Mouse (Mus musculus): ENCODE measurements at regions not wholly inside any gene's neighbourhood (a gene's known extent, or its start where the extent isn't known, plus 50 kb on each side); places are given as distances from the start of the nearest gene placed in this dataset.
A peak's percentile ranks its signal among the peaks of the same experiment; 100 is the strongest.
"Not testable (repeated sequence)": the region's sequence is repeated elsewhere in the genome, so short reads cannot be mapped to it uniquely, and the experiment has no call there.

- DNase-seq: no peak
These were observed 296.0 kb upstream of the Cdh4 start for GRCm38 (mm10) chr2:179146274-179146673.

GRCm38 (mm10) chr2:179148194-179148593 lies 294.0 kb upstream of the Cdh4 start:
- DNase-seq: no peak

GRCm38 (mm10) chr2:179148667-179149066 lies 293.6 kb upstream of the Cdh4 start:
- DNase-seq: no peak

- DNase-seq: no peak
These were observed 283.4 kb upstream of the Cdh4 start for GRCm38 (mm10) chr2:179158881-179159280.

- no peak for DNase-seq
These were observed 279.1 kb upstream of the Cdh4 start for GRCm38 (mm10) chr2:179163116-179163515.

- DNase-seq: no peak
These were observed 272.1 kb upstream of the Cdh4 start for GRCm38 (mm10) chr2:179170157-179170556.

GRCm38 (mm10) chr2:179170608-179171007 lies 271.6 kb upstream of the Cdh4 start:
- DNase-seq: no peak

GRCm38 (mm10) chr2:179176835-179177530 lies 265.2 kb upstream of the Cdh4 start:
- not testable (repeated sequence) for DNase-seq

GRCm38 (mm10) chr2:179181366-179181765 lies 260.9 kb upstream of the Cdh4 start:
- DNase-seq: no peak

GRCm38 (mm10) chr2:179182123-179182522 lies 260.1 kb upstream of the Cdh4 start:
- DNase-seq: no peak

GRCm38 (mm10) chr2:179192906-179193496 lies 249.2 kb upstream of the Cdh4 start:
- no peak for DNase-seq

- DNase-seq: peak; percentile 63 to 65
These were observed 248.6 kb upstream of the Cdh4 start for GRCm38 (mm10) chr2:179193507-179194160.

GRCm38 (mm10) chr2:179197471-179197870 lies 244.8 kb upstream of the Cdh4 start:
- DNase-seq: no peak

GRCm38 (mm10) chr2:179200495-179200894 lies 241.7 kb upstream of the Cdh4 start:
- DNase-seq: no peak

GRCm38 (mm10) chr2:179210164-179210805 lies 231.9 kb upstream of the Cdh4 start:
- DNase-seq: no peak

GRCm38 (mm10) chr2:179216773-179217172 lies 225.5 kb upstream of the Cdh4 start:
- DNase-seq: no peak

- no peak for DNase-seq
These were observed 214.1 kb upstream of the Cdh4 start for GRCm38 (mm10) chr2:179228096-179228495.

- DNase-seq: no peak
These were observed 210.4 kb upstream of the Cdh4 start for GRCm38 (mm10) chr2:179231708-179232354.

- DNase-seq: no peak
These were observed 204.1 kb upstream of the Cdh4 start for GRCm38 (mm10) chr2:179238166-179238565.

GRCm38 (mm10) chr2:179260892-179261291 lies 181.3 kb upstream of the Cdh4 start:
- no peak for DNase-seq

GRCm38 (mm10) chr2:179263888-179264287 lies 178.3 kb upstream of the Cdh4 start:
- no peak for DNase-seq

- no peak for DNase-seq
These were observed 176.8 kb upstream of the Cdh4 start for GRCm38 (mm10) chr2:179265436-179265835.
